Mouse (Mus musculus) fat pad, adult 2 months (tissue): ENCODE measurements around the gene Foxj3.
"Not testable (repeated sequence)": the region's sequence is repeated elsewhere in the genome, so short reads cannot be mapped to it uniquely, and the experiment has no call there.

Source experiments
- DNase-seq: peaks from one replicate; pipeline ENCODE4 v3.0.0-alpha.2; 2011; ENCODE audit warnings: low read depth, low spot score; ENCODE audit errors: extremely low read depth

Foxj3 gene

GRCm38 (mm10) chr4:119566322-119566835 is 29.6 kb downstream of the Foxj3 start:
- DNase-seq = no peak

- DNase-seq = no peak
Measured at GRCm38 (mm10) chr4:119572682-119573081, 35.9 kb downstream of the Foxj3 start.

- no peak for DNase-seq
Measured at GRCm38 (mm10) chr4:119574504-119574903, 37.7 kb downstream of the Foxj3 start.

GRCm38 (mm10) chr4:119575459-119575858 is 38.7 kb downstream of the Foxj3 start:
- no peak for DNase-seq

GRCm38 (mm10) chr4:119588037-119588436 is 51.2 kb downstream of the Foxj3 start:
- DNase-seq = no peak

- no peak for DNase-seq
Measured at GRCm38 (mm10) chr4:119589423-119589822, 52.6 kb downstream of the Foxj3 start.

- no peak for DNase-seq
Measured at GRCm38 (mm10) chr4:119590027-119590426, 53.2 kb downstream of the Foxj3 start.

- no peak for DNase-seq
Measured at GRCm38 (mm10) chr4:119592479-119592878, 55.7 kb downstream of the Foxj3 start.

GRCm38 (mm10) chr4:119594331-119594730 is 57.5 kb downstream of the Foxj3 start:
- DNase-seq = no peak

GRCm38 (mm10) chr4:119599605-119600004 is 62.8 kb downstream of the Foxj3 start:
- no peak for DNase-seq

- no peak for DNase-seq
Measured at GRCm38 (mm10) chr4:119609488-119609887, 72.7 kb downstream of the Foxj3 start.

- DNase-seq = no peak
Measured at GRCm38 (mm10) chr4:119614078-119614477, 77.3 kb downstream of the Foxj3 start.

- DNase-seq = no peak
Measured at GRCm38 (mm10) chr4:119614724-119615123, 77.9 kb downstream of the Foxj3 start.

GRCm38 (mm10) chr4:119626081-119626645 is 89.4 kb downstream of the Foxj3 start:
- DNase-seq = no peak

- DNase-seq = no peak
Measured at GRCm38 (mm10) chr4:119626876-119627275, 90.1 kb downstream of the Foxj3 start.

- no peak for DNase-seq
Measured at GRCm38 (mm10) chr4:119627317-119627716, 90.5 kb downstream of the Foxj3 start.

- not testable (repeated sequence) for DNase-seq
Measured at GRCm38 (mm10) chr4:119628363-119628762, 91.6 kb downstream of the Foxj3 start.

- no peak for DNase-seq
Measured at GRCm38 (mm10) chr4:119631115-119631919, 94.5 kb downstream of the Foxj3 start.

- DNase-seq = no peak
Measured at GRCm38 (mm10) chr4:119632721-119633120, 95.9 kb downstream of the Foxj3 start.

GRCm38 (mm10) chr4:119633342-119633741 is 96.5 kb downstream of the Foxj3 start:
- no peak for DNase-seq

GRCm38 (mm10) chr4:119633948-119634347 is 97.1 kb downstream of the Foxj3 start:
- DNase-seq = no peak

GRCm38 (mm10) chr4:119634908-119635660 is 98.3 kb downstream of the Foxj3 start:
- DNase-seq = no peak
